Mouse (Mus musculus) intestine, embryonic 16.5 days (tissue): ENCODE measurements around the gene Nsrp1. TPM values are rescaled to one million over a fixed set of nuclear protein-coding genes. Genes with fewer than 3 reads are reported as not detected.
A peak's percentile ranks its signal among the peaks of the same experiment; 100 is the strongest.
"Not testable (repeated sequence)": the region's sequence is repeated elsewhere in the genome, so short reads cannot be mapped to it uniquely, and the experiment has no call there.

ENCODE experiments used
- ATAC-seq: fragments of 200-750 bp; cut with Nextera tagmentation; 2 replicates; pipeline ENCODE4 v1.8.0; 2017; ENCODE audit warnings: moderate TSS enrichment, moderate library complexity
- H3K27ac ChIP-seq: fragments of 300-500 bp; sonication (generic); 2 replicates; pipeline ENCODE4 v1.5.1; 2014; ENCODE audit warnings: mild to moderate bottlenecking, low read length
- H3K27me3 ChIP-seq: fragments of 300-500 bp; sonication (generic); replicated peaks from 2 replicates; pipeline ENCODE4 v1.6.1; 2014; ENCODE audit warnings: low read length, control low read depth, mixed read lengths; ENCODE audit not compliant: control insufficient read depth, insufficient read depth
- H3K36me3 ChIP-seq: fragments of 300-500 bp; sonication (generic); 2 replicates; pipeline ENCODE4 v1.6.1; 2014; ENCODE audit warnings: low read length, control low read depth; ENCODE audit not compliant: control insufficient read depth, insufficient read depth
- H3K4me1 ChIP-seq: fragments of 300-500 bp; sonication (generic); 2 replicates; pipeline ENCODE4 v1.6.1; 2014; ENCODE audit warnings: low read length, control low read depth, mixed read lengths; ENCODE audit not compliant: control insufficient read depth, insufficient read depth
- H3K4me2 ChIP-seq: fragments of 300-500 bp; sonication (generic); 2 replicates; pipeline ENCODE4 v1.6.1; 2014; ENCODE audit warnings: low read depth, low read length, control low read depth
- H3K4me3 ChIP-seq: fragments of 300-500 bp; sonication (generic); 2 replicates; pipeline ENCODE4 v1.5.1; 2014; ENCODE audit warnings: mild to moderate bottlenecking, low read length
- H3K9ac ChIP-seq: fragments of 300-500 bp; sonication (generic); 2 replicates; pipeline ENCODE4 v1.6.1; 2014; ENCODE audit warnings: low read depth, low read length
- H3K9me3 ChIP-seq: fragments of 300-500 bp; sonication (generic); 2 replicates; pipeline ENCODE4 v1.6.1; 2016; ENCODE audit warnings: low read length, control low read depth; ENCODE audit not compliant: control insufficient read depth
- WGBS: fragments of 180-500 bp; shearing (Covaris S2); extraction: QIAGEN DNeasy Blood & Tissue Kit; methylation state at CpG from one replicate; pipeline ENCODE4 v1.1.7; 2014; 5-methylcytosine and 5-hydroxymethylcytosine counted together
- polyA plus RNA-seq: library from polyadenylated mRNA; unstranded; fragments of >200 nt; fragmentation: Nextera tagmentation; extraction: Ambion mirVana; gene quantifications from 2 replicates; pipeline ENCODE4 v1.2.1, GENCODE M21; 2015

Nsrp1 gene
- polyA plus RNA-seq: 43.0 and 50.4 TPM in 2 replicates

DNA sequence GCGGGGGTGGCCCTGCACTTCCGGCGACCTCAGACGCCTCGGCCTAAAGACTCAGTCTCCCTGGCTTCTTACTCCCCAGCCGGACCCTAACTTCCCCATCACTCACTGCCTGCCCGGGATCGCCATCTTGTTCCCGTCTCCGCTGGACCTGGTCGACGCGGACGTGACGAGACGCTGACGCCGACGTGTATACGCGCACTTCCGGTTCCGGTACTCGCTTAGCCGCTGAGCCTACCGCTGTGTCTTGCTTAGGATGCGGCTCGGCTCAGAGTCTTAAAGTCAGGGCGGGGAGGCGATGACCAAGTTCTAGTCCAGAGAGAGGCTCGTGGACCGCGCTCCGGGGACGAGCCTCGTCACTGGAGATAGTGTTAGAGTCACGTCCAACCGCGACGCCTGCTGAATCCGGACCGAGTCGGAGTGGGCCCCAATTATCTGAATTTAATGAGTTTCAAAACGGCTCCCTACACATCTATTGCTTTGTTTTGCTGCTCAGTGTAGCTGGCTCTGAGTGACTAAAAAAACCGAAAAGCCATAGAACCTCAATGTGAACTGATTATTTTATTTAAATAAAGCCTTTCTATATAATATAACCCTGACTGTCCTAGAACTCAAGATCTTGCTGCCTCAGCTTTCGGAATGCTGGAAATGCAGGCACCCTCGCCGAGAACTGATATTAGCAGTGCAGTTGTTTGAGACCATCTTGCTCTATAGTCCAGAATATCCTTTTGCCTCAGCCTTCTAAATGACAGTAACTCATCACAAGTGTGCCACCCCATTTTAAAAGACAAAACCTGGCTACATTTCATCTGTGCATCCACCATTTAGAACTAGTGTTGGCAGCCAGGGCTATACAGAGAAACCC, at the start of gene Nsrp1:
TSS of gene Nsrp1 (minus strand) at position 163 of the 862 bp plus-strand sequence.
- peak within 1 kb of the TSS; percentile 62 for H3K4me2 ChIP-seq
- H3K27ac ChIP-seq: peak within 1 kb of the TSS; percentile 72
- H3K9me3 ChIP-seq: no peaks in the 10 kb centered on the region
- peak; percentile 100 for ATAC-seq
- no peaks in the 10 kb centered on the region for H3K36me3 ChIP-seq
- H3K4me1 ChIP-seq: no peaks in the 10 kb centered on the region
- H3K27me3 ChIP-seq: no peaks in the 10 kb centered on the region; the same call in 1 of the 2 replicates
- H3K9ac ChIP-seq: peak within 1 kb of the TSS; percentile 86
- peak within 1 kb of the TSS; percentile 85 for H3K4me3 ChIP-seq
- 4% methylated on average over 48 of the region's 48 CpGs for whole genome bisulfite sequencing

DNA sequence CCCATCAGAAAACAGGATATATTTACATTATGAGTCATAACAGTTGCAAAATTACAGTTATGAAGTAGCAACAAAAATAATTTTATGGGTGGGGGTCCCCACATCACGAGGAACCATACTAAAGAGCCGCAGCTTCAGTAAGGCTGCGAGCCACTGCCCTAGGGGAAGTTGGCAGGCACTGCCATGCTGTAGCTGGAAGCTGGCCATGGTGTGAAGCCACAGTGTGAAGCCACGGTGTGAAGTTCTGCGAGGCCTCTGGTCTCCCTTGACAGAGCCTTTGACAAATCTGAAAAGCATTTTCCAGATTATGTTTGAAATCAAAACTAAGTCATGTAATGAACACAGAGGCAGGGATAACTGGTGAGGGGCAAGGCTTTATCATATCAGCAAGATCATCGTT, 32.9 kb upstream of the Nsrp1 start:
- Histone ChIP-seq H3K9me3 (no peaks in the 10 kb centered on the region), H3K4me2 (no peak overlapping the region), H3K36me3 (no peaks in the 10 kb centered on the region), H3K4me1 (no peaks in the 10 kb centered on the region), H3K9ac (no peak overlapping the region), H3K27ac (no peak overlapping the region), H3K4me3 (no peak overlapping the region), H3K27me3 (no peaks in the 10 kb centered on the region)
- ATAC-seq: no peak
- WGBS: 87% methylated on average over 6 of the region's 6 CpGs

DNA sequence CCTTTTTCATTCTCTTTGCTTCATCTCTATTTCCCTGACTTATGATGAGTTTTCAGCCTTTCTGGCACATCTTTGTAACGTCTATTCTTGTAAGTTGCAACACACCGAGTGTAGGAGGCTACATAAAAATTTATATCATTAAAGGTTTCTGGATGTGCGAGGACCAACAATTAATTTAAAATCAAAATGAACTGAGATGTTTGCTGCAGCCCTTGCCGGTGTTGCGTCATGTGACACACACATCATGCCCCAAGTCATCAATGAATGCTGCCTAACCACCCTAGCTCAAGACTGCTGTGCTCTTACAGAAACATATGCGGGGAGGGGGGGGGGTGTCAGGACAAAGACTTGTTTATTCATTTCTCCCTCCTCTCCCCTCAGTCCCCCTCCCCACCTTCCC, 30.2 kb upstream of the Nsrp1 start:
- Histone ChIP-seq H3K27ac (no peak overlapping the region), H3K9ac (no peak overlapping the region), H3K4me3 (no peak overlapping the region), H3K27me3 (no peaks in the 10 kb centered on the region), H3K4me1 (no peaks in the 10 kb centered on the region), H3K4me2 (no peak overlapping the region), H3K36me3 (no peaks in the 10 kb centered on the region), H3K9me3 (no peaks in the 10 kb centered on the region)
- ATAC-seq: no peak
- 92% methylated on average over 6 of the region's 6 CpGs for WGBS

DNA sequence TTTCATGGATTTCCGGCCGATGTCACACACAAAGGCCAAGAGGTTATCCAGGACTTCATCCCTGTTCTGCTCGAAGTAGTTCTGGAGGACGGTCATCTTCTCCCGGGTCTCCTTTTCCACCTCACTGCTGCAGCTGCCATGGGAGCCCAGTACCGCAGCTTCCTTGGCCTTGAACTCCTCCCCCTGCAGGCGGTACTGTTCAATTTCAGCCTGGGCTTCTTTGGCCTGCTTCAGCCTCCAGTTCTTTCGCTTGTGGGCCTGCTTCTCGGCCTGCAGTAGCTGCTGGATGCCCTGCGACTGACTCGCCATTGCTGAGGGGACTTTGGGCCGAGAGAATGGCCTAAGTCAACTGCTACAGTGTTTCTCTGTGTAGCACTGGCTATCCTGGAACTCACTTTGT, 29.6 kb upstream of the Nsrp1 start:
- not testable (repeated sequence) for ATAC-seq, H3K4me3 ChIP-seq, H3K9ac ChIP-seq, H3K9me3 ChIP-seq, H3K36me3 ChIP-seq, H3K4me1 ChIP-seq, H3K4me2 ChIP-seq, H3K27ac ChIP-seq, H3K27me3 ChIP-seq
- WGBS: 85% methylated on average over 12 of the region's 12 CpGs

DNA sequence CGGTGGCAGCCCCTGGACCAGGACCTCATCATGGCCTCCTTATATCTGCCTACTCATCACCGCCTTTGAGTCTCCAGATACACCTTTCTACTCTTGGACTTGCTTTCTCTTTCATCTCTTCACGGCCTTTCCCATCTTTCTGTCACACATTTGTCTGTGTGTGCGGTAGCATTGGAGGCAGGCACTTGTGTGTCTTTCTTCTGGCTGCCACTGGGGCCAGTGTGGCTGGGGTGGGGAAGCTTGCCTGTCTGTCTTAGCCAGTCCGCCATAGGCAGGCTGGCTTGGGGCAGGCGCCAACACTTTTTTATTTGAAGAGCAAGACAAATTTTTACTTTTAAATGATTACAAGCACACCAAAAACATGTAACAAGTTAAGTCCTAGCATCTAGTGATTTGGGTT, 28.7 kb upstream of the Nsrp1 start:
- no peak for ATAC-seq
- Histone ChIP-seq H3K4me2 (no peak overlapping the region), H3K9ac (no peak overlapping the region), H3K4me3 (no peak overlapping the region), H3K27me3 (no peaks in the 10 kb centered on the region), H3K4me1 (no peaks in the 10 kb centered on the region), H3K9me3 (no peaks in the 10 kb centered on the region), H3K27ac (no peak overlapping the region), H3K36me3 (no peaks in the 10 kb centered on the region)
- WGBS: 93% methylated on average over 6 of the region's 6 CpGs

DNA sequence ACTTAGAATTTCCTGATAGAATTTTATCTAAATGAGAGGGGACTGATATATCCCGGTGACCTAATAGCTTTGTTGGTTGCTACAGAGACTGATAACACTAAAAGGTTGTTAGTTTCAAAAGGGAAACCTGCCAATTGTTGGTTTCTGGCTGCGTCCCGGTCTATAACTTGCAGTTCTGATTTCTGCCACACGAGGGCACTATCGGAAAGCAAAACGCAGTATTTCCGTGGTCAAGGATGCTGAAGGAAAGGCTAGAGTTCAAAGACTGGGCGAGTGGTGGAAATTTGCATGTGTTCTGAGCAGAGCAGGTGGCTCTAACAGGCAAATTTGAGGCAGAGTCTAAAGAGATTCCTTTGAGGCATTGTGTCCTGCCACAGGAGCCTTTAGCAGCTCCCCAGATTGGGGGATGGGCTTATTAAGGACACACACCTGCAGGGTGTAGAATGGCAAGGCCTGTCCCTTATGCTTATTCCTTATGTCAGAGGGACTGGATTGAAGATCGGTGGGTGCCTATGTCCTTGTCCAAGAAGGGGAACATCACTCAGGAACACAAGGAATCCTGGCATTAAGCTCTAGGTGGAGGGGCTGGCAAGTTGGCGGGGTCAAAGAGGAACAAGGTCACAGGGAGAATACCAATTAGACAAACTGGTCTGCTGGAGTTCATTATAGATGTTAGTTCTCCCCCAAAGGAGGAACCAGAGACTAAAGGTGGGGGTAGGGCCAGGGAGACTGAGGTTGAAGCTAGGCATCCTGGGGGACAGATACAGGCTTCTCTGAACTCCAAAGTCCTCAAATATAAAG, 22.1 kb upstream of the Nsrp1 start:
- H3K4me2 ChIP-seq: no peak overlapping the region
- H3K27ac ChIP-seq: no peak overlapping the region
- no peaks in the 10 kb centered on the region for H3K36me3 ChIP-seq
- ATAC-seq: peak; percentile 23; the same call in 1 of the 2 replicates
- no peak overlapping the region for H3K9ac ChIP-seq
- H3K9me3 ChIP-seq: no peaks in the 10 kb centered on the region
- WGBS: 13% methylated on average over 10 of the region's 10 CpGs
- H3K27me3 ChIP-seq: no peaks in the 10 kb centered on the region
- no peak overlapping the region for H3K4me3 ChIP-seq
- peaks cover 4% of the 10 kb centered on the region; the same call in 1 of the 2 replicates for H3K4me1 ChIP-seq

DNA sequence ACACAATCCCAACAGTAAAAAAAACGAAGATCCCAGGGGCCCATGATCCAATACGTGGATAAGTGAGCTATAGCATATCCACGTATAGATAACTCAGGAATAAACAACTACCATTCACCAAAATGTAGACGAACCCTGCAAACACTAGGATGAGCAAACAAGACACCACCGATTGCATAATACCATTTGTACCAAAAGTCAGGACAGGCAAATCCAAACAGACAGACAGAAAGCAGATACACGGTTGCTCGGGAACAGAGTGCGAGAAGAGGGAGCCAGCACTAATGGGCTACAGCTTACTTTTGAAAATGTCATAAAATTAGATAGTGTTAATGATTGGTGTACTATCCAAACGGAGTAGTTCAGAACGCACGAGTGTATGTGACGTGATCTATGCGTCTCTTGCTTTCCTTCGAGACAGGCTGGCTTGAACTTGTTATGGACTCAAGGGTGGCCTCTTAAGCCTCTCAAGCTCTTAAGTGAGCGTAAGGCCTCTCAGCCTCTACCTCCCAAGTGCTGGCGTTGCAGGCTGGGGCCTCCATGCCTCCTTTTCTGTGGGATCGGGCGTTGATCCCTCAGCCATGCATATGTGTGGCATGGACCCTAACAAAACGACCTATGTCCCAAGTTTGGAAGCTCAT, 20.2 kb upstream of the Nsrp1 start:
- no peak overlapping the region for H3K4me3 ChIP-seq
- no peak for ATAC-seq
- WGBS: 52% methylated on average over 19 of the region's 19 CpGs

DNA sequence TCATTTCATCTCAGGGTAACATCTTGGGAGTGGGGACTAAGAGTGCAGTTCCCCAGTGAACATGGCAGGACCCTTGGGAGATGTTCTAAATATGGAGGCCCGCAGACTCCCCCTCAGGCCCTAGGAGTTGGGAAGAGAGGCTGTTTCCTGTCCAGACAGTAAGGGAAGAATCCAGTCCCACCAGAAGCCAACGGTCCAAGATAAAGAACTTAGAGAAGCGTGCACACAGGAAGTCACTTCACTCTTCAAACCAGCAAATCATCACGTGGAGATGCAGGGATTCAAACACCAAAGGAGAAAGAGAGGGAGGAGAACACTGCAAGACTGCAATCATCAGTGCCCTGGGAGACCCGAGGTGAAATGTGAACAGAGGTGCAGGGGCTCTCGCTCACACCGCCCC, 18.8 kb upstream of the Nsrp1 start:
- Histone ChIP-seq H3K4me2 (no peak overlapping the region), H3K27me3 (no peaks in the 10 kb centered on the region), H3K9ac (no peak overlapping the region), H3K4me1 (peaks cover 9% of the 10 kb centered on the region; the same call in 1 of the 2 replicates), H3K36me3 (no peaks in the 10 kb centered on the region), H3K9me3 (no peaks in the 10 kb centered on the region), H3K4me3 (no peak overlapping the region), H3K27ac (no peak overlapping the region)
- no peak for ATAC-seq
- 65% methylated on average over 7 of the region's 7 CpGs for WGBS

More for the DNA sequence above, 20.2 kb upstream of the Nsrp1 start:
- Histone ChIP-seq H3K27ac (no peak overlapping the region), H3K27me3 (no peaks in the 10 kb centered on the region), H3K9ac (no peak overlapping the region), H3K36me3 (no peaks in the 10 kb centered on the region), H3K9me3 (no peaks in the 10 kb centered on the region), H3K4me1 (peaks cover 7% of the 10 kb centered on the region; the same call in 1 of the 2 replicates), H3K4me2 (no peak overlapping the region)

DNA sequence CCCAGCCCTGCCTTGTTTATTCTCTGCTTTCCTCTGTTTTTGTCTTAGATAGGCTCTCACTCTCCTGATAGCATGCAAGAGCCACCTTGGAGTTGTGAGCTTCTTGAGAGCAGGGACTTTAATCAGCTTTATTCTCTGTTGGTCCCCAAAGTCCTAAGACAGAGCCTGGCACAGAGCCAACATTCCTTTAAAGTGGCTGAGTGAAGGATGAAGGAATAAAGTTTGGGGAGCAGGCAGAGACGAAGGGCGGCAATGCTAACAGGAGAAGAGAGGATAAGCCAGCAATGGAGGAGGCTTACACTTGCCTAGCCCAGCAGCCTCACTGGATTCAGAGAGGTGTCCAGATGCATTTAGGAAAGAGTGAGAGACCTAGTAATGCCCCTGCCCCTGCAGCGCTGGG, 18.3 kb upstream of the Nsrp1 start:
- no peak for ATAC-seq

More for the DNA sequence above, 18.3 kb upstream of the Nsrp1 start:
- H3K4me3 ChIP-seq: no peak overlapping the region
- no peaks in the 10 kb centered on the region for H3K9me3 ChIP-seq
- H3K9ac ChIP-seq: no peak overlapping the region
- H3K4me2 ChIP-seq: no peak overlapping the region
- H3K27ac ChIP-seq: no peak overlapping the region
- peaks cover 9% of the 10 kb centered on the region; the same call in 1 of the 2 replicates for H3K4me1 ChIP-seq
- H3K27me3 ChIP-seq: no peaks in the 10 kb centered on the region
- 62% methylated on average over 3 of the region's 3 CpGs for WGBS
- H3K36me3 ChIP-seq: no peaks in the 10 kb centered on the region
